Mouse (Mus musculus): ENCODE measurements around the gene Sh3tc1. TPM values are rescaled to one million over a fixed set of nuclear protein-coding genes. Genes with fewer than 3 reads are reported as not detected.

The Sh3tc1 gene
- polyA plus RNA-seq, 1 experiment, result 18.9 TPM

- 80% methylated on average over 9 of the region's 9 CpGs for WGBS
- no peak overlapping the region for H3K27ac ChIP-seq (ENCODE audit: control insufficient read depth, insufficient read depth, low read depth, low read length, poor library complexity)
- H3K4me1 ChIP-seq (ENCODE audit: control insufficient read depth, insufficient read depth, low read length), result no peaks in the 10 kb centered on the region; the same call in 1 of the 2 replicates
- no peak overlapping the region for H3K4me3 ChIP-seq (replicated peaks; ENCODE audit: control insufficient read depth, low read depth, low read length)
- no peak for TF ChIP-seq POLR2A (IDR thresholded peaks at IDR 0.05; ENCODE audit: borderline replicate concordance, control insufficient read depth, low read depth, low read length)
- TF ChIP-seq CTCF (IDR thresholded peaks at IDR 0.05; ENCODE audit: control insufficient read depth, insufficient read depth, low read length), result no peak
These were observed 68.3 kb downstream of the Sh3tc1 start for GRCm38 (mm10) chr5:35671474-35671891.

GRCm38 (mm10) chr5:35670412-35670801 is 69.4 kb downstream of the Sh3tc1 start:
- 14% methylated on average over 6 of the region's 6 CpGs for WGBS
- TF ChIP-seq CTCF (IDR thresholded peaks at IDR 0.05; ENCODE audit: control insufficient read depth, insufficient read depth, low read length), result no peak
- no peak for TF ChIP-seq POLR2A (IDR thresholded peaks at IDR 0.05; ENCODE audit: borderline replicate concordance, control insufficient read depth, low read depth, low read length)
- H3K27ac ChIP-seq (ENCODE audit: control insufficient read depth, insufficient read depth, low read depth, low read length, poor library complexity), result no peak overlapping the region
- no peak overlapping the region for H3K4me3 ChIP-seq (replicated peaks; ENCODE audit: control insufficient read depth, low read depth, low read length)
- H3K4me1 ChIP-seq (ENCODE audit: control insufficient read depth, insufficient read depth, low read length), result no peaks in the 10 kb centered on the region; the same call in 1 of the 2 replicates

GRCm38 (mm10) chr5:35669747-35670411 is 69.9 kb downstream of the Sh3tc1 start:
- Histone ChIP-seq H3K27ac (ENCODE audit: control insufficient read depth, insufficient read depth, low read depth, low read length, poor library complexity) (no peak overlapping the region), H3K4me3 (replicated peaks; ENCODE audit: control insufficient read depth, low read depth, low read length) (no peak overlapping the region), H3K4me1 (ENCODE audit: control insufficient read depth, insufficient read depth, low read length) (no peaks in the 10 kb centered on the region; the same call in 1 of the 2 replicates)
- WGBS, result 49% methylated on average over 11 of the region's 11 CpGs
- no peak for TF ChIP-seq CTCF (IDR thresholded peaks at IDR 0.05; ENCODE audit: control insufficient read depth, insufficient read depth, low read length)
- no peak for TF ChIP-seq POLR2A (IDR thresholded peaks at IDR 0.05; ENCODE audit: borderline replicate concordance, control insufficient read depth, low read depth, low read length)

GRCm38 (mm10) chr5:35666152-35666551 is 73.6 kb downstream of the Sh3tc1 start:
- TF ChIP-seq POLR2A (IDR thresholded peaks at IDR 0.05; ENCODE audit: borderline replicate concordance, control insufficient read depth, low read depth, low read length), result no peak
- H3K4me1 ChIP-seq (ENCODE audit: control insufficient read depth, insufficient read depth, low read length), result no peaks in the 10 kb centered on the region; the same call in 1 of the 2 replicates
- H3K27ac ChIP-seq (ENCODE audit: control insufficient read depth, insufficient read depth, low read depth, low read length, poor library complexity), result no peak overlapping the region
- no peak overlapping the region for H3K4me3 ChIP-seq (replicated peaks; ENCODE audit: control insufficient read depth, low read depth, low read length)
- WGBS, result 83% methylated on average over 7 of the region's 7 CpGs

- H3K27ac ChIP-seq (ENCODE audit: control insufficient read depth, insufficient read depth, low read depth, low read length, poor library complexity), result no peak overlapping the region
- no peak for TF ChIP-seq POLR2A (IDR thresholded peaks at IDR 0.05; ENCODE audit: borderline replicate concordance, control insufficient read depth, low read depth, low read length)
- no peak for TF ChIP-seq CTCF (IDR thresholded peaks at IDR 0.05; ENCODE audit: control insufficient read depth, insufficient read depth, low read length)
- WGBS, result 77% methylated on average over 9 of the region's 9 CpGs
- no peak overlapping the region for H3K4me3 ChIP-seq (replicated peaks; ENCODE audit: control insufficient read depth, low read depth, low read length)
- H3K4me1 ChIP-seq (ENCODE audit: control insufficient read depth, insufficient read depth, low read length), result no peaks in the 10 kb centered on the region
These were observed 77.7 kb downstream of the Sh3tc1 start for GRCm38 (mm10) chr5:35662021-35662545.

- WGBS, result 82% methylated on average over 6 of the region's 6 CpGs
These were observed 78.6 kb downstream of the Sh3tc1 start for GRCm38 (mm10) chr5:35661210-35661609.

GRCm38 (mm10) chr5:35659503-35659902 is 80.3 kb downstream of the Sh3tc1 start:
- Histone ChIP-seq H3K4me1 (ENCODE audit: control insufficient read depth, insufficient read depth, low read length) (no peaks in the 10 kb centered on the region; the same call in 1 of the 2 replicates), H3K27ac (ENCODE audit: control insufficient read depth, insufficient read depth, low read depth, low read length, poor library complexity) (no peak overlapping the region), H3K4me3 (replicated peaks; ENCODE audit: control insufficient read depth, low read depth, low read length) (no peak overlapping the region)
- TF ChIP-seq CTCF (IDR thresholded peaks at IDR 0.05; ENCODE audit: control insufficient read depth, insufficient read depth, low read length) (no peak), POLR2A (IDR thresholded peaks at IDR 0.05; ENCODE audit: borderline replicate concordance, control insufficient read depth, low read depth, low read length) (no peak)
- WGBS, result 55% methylated on average over 3 of the region's 3 CpGs

More at GRCm38 (mm10) chr5:35661210-35661609, 78.6 kb downstream of the Sh3tc1 start:
- no peak overlapping the region for H3K27ac ChIP-seq (ENCODE audit: control insufficient read depth, insufficient read depth, low read depth, low read length, poor library complexity)
- no peak overlapping the region for H3K4me3 ChIP-seq (replicated peaks; ENCODE audit: control insufficient read depth, low read depth, low read length)
- H3K4me1 ChIP-seq (ENCODE audit: control insufficient read depth, insufficient read depth, low read length), result no peaks in the 10 kb centered on the region
- no peak for TF ChIP-seq CTCF (IDR thresholded peaks at IDR 0.05; ENCODE audit: control insufficient read depth, insufficient read depth, low read length)
- TF ChIP-seq POLR2A (IDR thresholded peaks at IDR 0.05; ENCODE audit: borderline replicate concordance, control insufficient read depth, low read depth, low read length), result no peak

- no peak overlapping the region for H3K4me3 ChIP-seq (replicated peaks; ENCODE audit: control insufficient read depth, low read depth, low read length)
- WGBS, result 75% methylated on average over 10 of the region's 10 CpGs
- no peaks in the 10 kb centered on the region; the same call in 1 of the 2 replicates for H3K4me1 ChIP-seq (ENCODE audit: control insufficient read depth, insufficient read depth, low read length)
- TF ChIP-seq POLR2A (IDR thresholded peaks at IDR 0.05; ENCODE audit: borderline replicate concordance, control insufficient read depth, low read depth, low read length), result no peak
- no peak for TF ChIP-seq CTCF (IDR thresholded peaks at IDR 0.05; ENCODE audit: control insufficient read depth, insufficient read depth, low read length)
- H3K27ac ChIP-seq (ENCODE audit: control insufficient read depth, insufficient read depth, low read depth, low read length, poor library complexity), result no peak overlapping the region
These were observed 83.9 kb downstream of the Sh3tc1 start for GRCm38 (mm10) chr5:35655753-35656485.

All from bone marrow, adult 2 months (tissue).